Mouse (Mus musculus): ENCODE results near the gene Prmt3. TPM values are rescaled to one million over a fixed set of nuclear protein-coding genes. Genes with fewer than 3 reads are reported as not detected.

Gene Prmt3
- polyA plus RNA-seq, 2 experiments = 35.6 to 50.4 TPM

DNA sequence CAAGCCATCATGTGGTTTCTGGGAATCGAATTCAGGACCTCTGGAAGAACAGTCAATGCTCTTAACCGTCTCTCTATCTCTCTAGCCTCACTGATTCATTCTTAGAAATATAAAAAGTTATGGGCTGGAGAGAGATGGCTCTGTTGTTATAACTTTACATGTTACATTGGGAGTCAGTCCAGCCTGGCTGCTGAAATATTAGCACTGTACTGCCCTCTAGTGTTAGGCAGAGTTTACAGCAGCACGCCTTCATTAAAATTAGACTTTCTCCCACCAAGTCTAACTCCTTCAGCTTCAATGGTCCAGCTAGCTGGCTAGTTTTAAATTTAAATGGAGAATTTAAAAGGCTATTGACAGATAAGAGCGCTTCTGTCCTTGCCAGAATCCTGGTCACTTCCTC lies 27.0 kb upstream of the Prmt3 start:
- Histone ChIP-seq H3K27me3 (ENCODE audit: control insufficient read depth, insufficient read depth, low read length) (peaks cover 8% of the 10 kb centered on the region; the same call in 1 of the 2 replicates), H3K36me3 (ENCODE audit: control insufficient read depth, insufficient read depth, low read length) (no peaks in the 10 kb centered on the region), H3K9ac (ENCODE audit: low read depth, low read length, severe bottlenecking) (no peak overlapping the region), H3K4me2 (replicated peaks; ENCODE audit: low read depth, low read length, severe bottlenecking) (no peak overlapping the region), H3K27ac (replicated peaks; ENCODE audit: low read depth, low read length) (no peak overlapping the region), H3K4me1 (ENCODE audit: control insufficient read depth, insufficient read depth, low read length) (no peaks in the 10 kb centered on the region), H3K4me3 (replicated peaks; ENCODE audit: low read length) (no peak overlapping the region), H3K9me3 (ENCODE audit: control insufficient read depth, low read length) (no peaks in the 10 kb centered on the region)
- 7% methylated on average over 4 of the region's 4 CpGs for WGBS
- ATAC-seq (ENCODE audit: low FRiP score, low read depth) (peak; percentile 57; the same call in 1 of the 2 replicates), DNase-seq (ENCODE audit: low spot score) (peak; percentile 78)
- no peak for TF ChIP-seq POLR2A (IDR thresholded peaks at IDR 0.05; ENCODE audit: borderline replicate concordance, extremely low read depth, insufficient read depth, insufficient read length)

DNA sequence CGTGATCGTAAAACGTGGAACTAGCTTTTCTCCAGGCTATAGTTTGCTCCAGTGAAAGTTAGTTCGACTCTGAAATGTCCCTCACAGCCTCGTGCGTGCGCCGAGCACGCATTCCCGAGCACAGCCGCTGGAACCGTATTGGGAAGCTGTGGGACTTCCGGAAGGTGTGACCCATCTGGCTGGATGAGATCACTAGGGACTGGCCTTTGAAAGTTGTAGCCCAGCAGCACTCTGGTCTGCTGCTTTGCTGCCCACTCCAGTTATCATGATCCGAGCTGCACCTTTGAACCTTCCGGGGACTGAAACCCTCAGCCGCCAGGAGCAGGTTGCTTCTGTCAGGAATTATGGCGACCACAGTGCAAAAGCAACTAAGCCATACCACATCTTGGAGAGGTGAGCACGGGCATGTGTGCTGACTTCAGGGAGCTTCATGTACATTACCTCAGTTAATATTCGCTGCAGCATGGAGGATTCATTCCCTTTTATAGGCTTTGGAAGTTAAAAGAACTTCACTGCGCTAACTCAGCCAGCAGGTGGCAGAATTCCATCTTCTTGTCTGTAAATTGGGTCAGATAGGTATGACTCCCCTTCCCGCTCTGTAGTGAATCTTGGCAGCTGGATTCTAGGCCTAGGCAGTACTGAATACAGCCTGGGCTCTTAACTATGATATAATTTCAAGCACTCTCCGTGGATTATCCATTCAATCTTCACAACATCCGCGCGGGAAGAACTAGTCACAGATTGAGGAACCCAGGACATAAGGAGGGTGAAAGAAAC lies 25.2 kb upstream of the Prmt3 start:
- H3K4me3 ChIP-seq (replicated peaks; ENCODE audit: low read length) = no peak overlapping the region
- H3K27me3 ChIP-seq (ENCODE audit: control insufficient read depth, insufficient read depth, low read length) = peaks cover 8% of the 10 kb centered on the region; the same call in 1 of the 2 replicates
- no peak overlapping the region for H3K9ac ChIP-seq (ENCODE audit: low read depth, low read length, severe bottlenecking)
- no peaks in the 10 kb centered on the region for H3K36me3 ChIP-seq (ENCODE audit: control insufficient read depth, insufficient read depth, low read length)
- TF ChIP-seq POLR2A (IDR thresholded peaks at IDR 0.05; ENCODE audit: borderline replicate concordance, extremely low read depth, insufficient read depth, insufficient read length) = no peak
- no peaks in the 10 kb centered on the region for H3K4me1 ChIP-seq (ENCODE audit: control insufficient read depth, insufficient read depth, low read length)
- H3K9me3 ChIP-seq (ENCODE audit: control insufficient read depth, low read length) = no peaks in the 10 kb centered on the region
- H3K4me2 ChIP-seq (replicated peaks; ENCODE audit: low read depth, low read length, severe bottlenecking) = no peak overlapping the region
- 30% methylated on average over 25 of the region's 25 CpGs for WGBS
- no peak overlapping the region for H3K27ac ChIP-seq (replicated peaks; ENCODE audit: low read depth, low read length)
- DNase-seq (ENCODE audit: low spot score) = peak; percentile 78
- no peak for ATAC-seq (ENCODE audit: low FRiP score, low read depth)

DNA sequence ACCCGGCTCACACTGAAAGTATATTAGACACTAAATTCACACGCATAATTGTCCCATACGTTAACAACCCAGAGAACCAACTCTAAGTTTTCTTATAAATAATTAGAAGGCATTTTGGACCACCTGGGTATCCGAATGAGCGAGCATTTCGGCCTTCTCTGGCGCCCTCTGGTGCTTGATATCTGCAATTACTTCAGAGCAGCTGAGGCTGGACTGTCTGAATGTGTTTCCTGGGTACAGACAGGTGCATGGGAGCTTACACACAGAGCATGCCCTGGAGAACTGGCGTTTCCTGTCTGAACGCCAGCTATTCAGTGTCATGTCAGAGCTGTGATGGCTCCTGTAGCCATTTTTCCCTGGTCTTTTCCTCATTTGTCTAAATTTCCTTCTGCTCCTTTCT lies 23.4 kb upstream of the Prmt3 start:
- ATAC-seq (ENCODE audit: low FRiP score, low read depth) (no peak), DNase-seq (ENCODE audit: low spot score) (peak; percentile 72)
- 7% methylated on average over 9 of the region's 9 CpGs for WGBS

DNA sequence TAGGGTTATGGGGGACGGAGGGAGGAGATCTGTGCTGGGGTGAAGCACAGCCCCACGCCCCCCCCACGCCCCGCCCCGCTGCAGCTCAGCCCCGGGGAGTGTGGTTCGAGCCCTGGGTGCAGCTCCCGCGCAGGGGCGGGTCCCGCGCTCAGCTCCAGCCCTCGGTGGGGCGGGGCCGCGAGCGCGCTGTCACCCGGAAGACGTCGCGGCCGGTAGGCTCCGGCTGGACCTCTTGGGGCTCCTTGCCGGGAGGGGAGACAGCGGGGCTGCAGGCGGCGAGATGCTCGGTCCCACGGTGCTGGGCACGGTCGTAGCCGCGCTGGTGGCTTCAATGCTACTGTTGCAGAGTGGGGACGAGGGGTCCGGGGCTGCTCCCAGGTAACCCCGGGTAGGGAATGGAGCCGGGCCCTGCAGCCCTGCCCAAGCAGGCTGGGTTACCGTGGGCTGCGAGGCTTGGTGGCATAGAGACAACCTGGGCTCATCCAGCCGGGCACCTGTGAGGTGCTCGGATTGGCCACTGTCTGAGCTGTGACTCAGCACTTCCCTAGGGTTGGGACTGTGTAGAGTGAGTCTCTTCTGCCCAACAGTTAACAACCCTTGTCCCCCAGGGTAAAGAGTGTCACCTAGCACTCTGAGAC lies 19.1 kb upstream of the Prmt3 start, which contains the start of gene Htatip2:
Htatip2 (plus strand) TSS at position 182 of the 638 bp plus-strand sequence.
- DNase-seq (ENCODE audit: low spot score) (no peak), ATAC-seq (ENCODE audit: low FRiP score, low read depth) (peak; percentile 70)
- no peak for TF ChIP-seq POLR2A (IDR thresholded peaks at IDR 0.05; ENCODE audit: borderline replicate concordance, extremely low read depth, insufficient read depth, insufficient read length)
- Histone ChIP-seq H3K9ac (ENCODE audit: low read depth, low read length, severe bottlenecking) (peak within 1 kb of the TSS; percentile 64), H3K9me3 (ENCODE audit: control insufficient read depth, low read length) (no peaks in the 10 kb centered on the region), H3K4me1 (ENCODE audit: control insufficient read depth, insufficient read depth, low read length) (no peaks in the 10 kb centered on the region), H3K4me2 (replicated peaks; ENCODE audit: low read depth, low read length, severe bottlenecking) (peak within 1 kb of the TSS; percentile 74), H3K4me3 (replicated peaks; ENCODE audit: low read length) (peak within 1 kb of the TSS; percentile 50), H3K27ac (replicated peaks; ENCODE audit: low read depth, low read length) (no peak within 1 kb of the TSS), H3K27me3 (ENCODE audit: control insufficient read depth, insufficient read depth, low read length) (no peaks in the 10 kb centered on the region), H3K36me3 (ENCODE audit: control insufficient read depth, insufficient read depth, low read length) (no peaks in the 10 kb centered on the region)
- WGBS = 5% methylated on average over 30 of the region's 42 CpGs

More for the DNA sequence above, 23.4 kb upstream of the Prmt3 start:
- Histone ChIP-seq H3K27ac (replicated peaks; ENCODE audit: low read depth, low read length) (no peak overlapping the region), H3K4me3 (replicated peaks; ENCODE audit: low read length) (no peak overlapping the region), H3K36me3 (ENCODE audit: control insufficient read depth, insufficient read depth, low read length) (no peaks in the 10 kb centered on the region), H3K4me1 (ENCODE audit: control insufficient read depth, insufficient read depth, low read length) (no peaks in the 10 kb centered on the region), H3K4me2 (replicated peaks; ENCODE audit: low read depth, low read length, severe bottlenecking) (no peak overlapping the region), H3K9me3 (ENCODE audit: control insufficient read depth, low read length) (no peaks in the 10 kb centered on the region), H3K9ac (ENCODE audit: low read depth, low read length, severe bottlenecking) (no peak overlapping the region), H3K27me3 (ENCODE audit: control insufficient read depth, insufficient read depth, low read length) (peaks cover 8% of the 10 kb centered on the region; the same call in 1 of the 2 replicates)
- no peak for TF ChIP-seq POLR2A (IDR thresholded peaks at IDR 0.05; ENCODE audit: borderline replicate concordance, extremely low read depth, insufficient read depth, insufficient read length)

DNA sequence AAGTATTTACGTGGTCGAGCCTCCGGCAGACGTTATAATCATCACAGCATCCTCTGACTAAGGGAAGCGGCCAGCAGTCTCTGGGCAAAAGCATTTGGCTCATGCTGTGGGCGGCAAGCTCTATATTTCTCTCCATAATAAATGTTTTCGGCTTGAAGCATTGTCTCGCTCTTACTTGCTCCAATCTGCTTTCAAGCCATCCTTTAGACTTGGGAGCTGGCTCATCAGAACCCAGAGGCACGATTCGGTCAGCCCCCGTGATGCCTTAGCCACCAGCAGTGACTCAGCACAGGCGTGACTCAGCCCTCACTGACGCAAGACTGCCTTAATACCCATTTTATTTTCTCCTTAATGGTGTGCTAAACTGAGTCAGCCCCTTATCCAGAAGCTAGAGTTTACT lies 15.5 kb upstream of the Prmt3 start:
- ATAC-seq (ENCODE audit: low FRiP score, low read depth) (no peak), DNase-seq (ENCODE audit: low spot score) (no peak)
- H3K27ac ChIP-seq (replicated peaks; ENCODE audit: low read depth, low read length) = no peak overlapping the region
- no peak for TF ChIP-seq POLR2A (IDR thresholded peaks at IDR 0.05; ENCODE audit: borderline replicate concordance, extremely low read depth, insufficient read depth, insufficient read length)
- WGBS = 63% methylated on average over 13 of the region's 13 CpGs
- no peaks in the 10 kb centered on the region for H3K9me3 ChIP-seq (ENCODE audit: control insufficient read depth, low read length)
- H3K4me3 ChIP-seq (replicated peaks; ENCODE audit: low read length) = no peak overlapping the region
- no peaks in the 10 kb centered on the region for H3K27me3 ChIP-seq (ENCODE audit: control insufficient read depth, insufficient read depth, low read length)
- H3K9ac ChIP-seq (ENCODE audit: low read depth, low read length, severe bottlenecking) = no peak overlapping the region
- no peaks in the 10 kb centered on the region for H3K4me1 ChIP-seq (ENCODE audit: control insufficient read depth, insufficient read depth, low read length)
- no peak overlapping the region for H3K4me2 ChIP-seq (replicated peaks; ENCODE audit: low read depth, low read length, severe bottlenecking)
- no peaks in the 10 kb centered on the region for H3K36me3 ChIP-seq (ENCODE audit: control insufficient read depth, insufficient read depth, low read length)
